ENCODE assay signal across 12 mouse cellular contexts in genomic region chr7:114494033-114494432, GRCm38 (mm10).
A peak's percentile ranks its signal among the peaks of the same experiment; 100 is the strongest.
DNase-seq lines count a peak whose midpoint lies in the region; ATAC-seq and TF ChIP-seq lines count a peak whose summit lies in the region.
"Had no signal": no experiment of that assay in that cellular context is flagged by ENCODE, and none has a peak within 500 bp of the region (broad histone marks: within the 10 kb centered on the region; RNA-seq: fewer than 3 reads in every experiment).

No protein-coding gene starts in this region.

- no peaks in the 10 kb centered on the region for H3K36me3 ChIP-seq in liver, postnatal 0 days (replicated peaks; ENCODE audit: insufficient read depth, low read length)
- no peaks in the 10 kb centered on the region for H3K36me3 ChIP-seq in liver, embryonic 12.5 days
- H3K36me3 ChIP-seq: limb, embryonic 10.5 days had no signal

- peak; percentile 37; the same call in 1 of the 2 replicates for TF ChIP-seq CTCF in liver, postnatal 0 days (IDR thresholded peaks at IDR 0.05; ENCODE audit: low read depth)

- H3K4me3 ChIP-seq in liver, postnatal 0 days (ENCODE audit: low read depth, low read length), result no peak overlapping the region
- H3K4me3 ChIP-seq in liver, embryonic 12.5 days, result no peak overlapping the region
- H3K4me3 ChIP-seq: erythroblast, embryonic 14.5 days; limb, embryonic 10.5 days had no signal

- no peak overlapping the region for H3K4me2 ChIP-seq in liver, postnatal 0 days (ENCODE audit: low read depth, low read length)
- no peak overlapping the region for H3K4me2 ChIP-seq in liver, embryonic 12.5 days

- H3K27ac ChIP-seq in liver, postnatal 0 days (ENCODE audit: low read depth), result no peak overlapping the region
- no peak overlapping the region for H3K27ac ChIP-seq in liver, embryonic 12.5 days
- H3K27ac ChIP-seq: limb, embryonic 10.5 days had no signal

- no peaks in the 10 kb centered on the region for H3K4me1 ChIP-seq in liver, postnatal 0 days (ENCODE audit: insufficient read depth)
- peaks cover 5% of the 10 kb centered on the region; the same call in 1 of the 2 replicates for H3K4me1 ChIP-seq in liver, embryonic 12.5 days
- H3K4me1 ChIP-seq: limb, embryonic 10.5 days had no signal

- H3K9ac ChIP-seq in liver, postnatal 0 days (replicated peaks), result no peak overlapping the region
- H3K9ac ChIP-seq in liver, embryonic 12.5 days, result no peak overlapping the region

- WGBS in liver, postnatal 0 days (ENCODE audit: insufficient replicate concordance), result 73% methylated on average over 5 of the region's 5 CpGs
- 74% methylated on average over 5 of the region's 5 CpGs for WGBS in liver, embryonic 12.5 days (ENCODE audit: insufficient replicate concordance)

- no peaks in the 10 kb centered on the region for H3K9me3 ChIP-seq in liver, postnatal 0 days (ENCODE audit: low read length)
- H3K9me3 ChIP-seq in liver, embryonic 12.5 days (replicated peaks), result no peaks in the 10 kb centered on the region
- H3K9me3 ChIP-seq: limb, embryonic 10.5 days had no signal

- no peak for TF ChIP-seq EP300 in liver, postnatal 0 days (IDR thresholded peaks at IDR 0.05; ENCODE audit: low read depth)

- ATAC-seq in liver, postnatal 0 days, result no peak
- no peak for ATAC-seq in liver, embryonic 12.5 days
- ATAC-seq in monocyte, adult 5-6 weeks (replicated peaks; ENCODE audit: insufficient number of reproducible peaks, low FRiP score, low TSS enrichment, poor library complexity, severe bottlenecking), result peak; percentile 86

- DNase-seq in cerebellum, adult 9-10 months, result peak; percentile 26
- no peak for DNase-seq in cerebellum, adult 18-20 months
- no peak for DNase-seq in liver, postnatal 0 days
- DNase-seq in CD8-positive naive resting alpha-beta T cell, adult 2 months (ENCODE audit: low read depth in 2 of 2, low spot score in 2 of 2), result peak; percentile 56 to 61
- DNase-seq in adrenal gland, postnatal 36 days, result no peak
- no peak for DNase-seq in adrenal gland, postnatal 10 days
- DNase-seq: heart, postnatal 14 days; lung, adult 2 months had no signal

- H3K27me3 ChIP-seq in liver, postnatal 0 days (ENCODE audit: insufficient read depth, low read length), result no peaks in the 10 kb centered on the region
- no peaks in the 10 kb centered on the region for H3K27me3 ChIP-seq in liver, embryonic 12.5 days (replicated peaks)

Comparison
In these comparisons a context has a peak if more than half of its experiments do, and no peak if none do; other contexts are left out.
1. DNase-seq: peak in cerebellum, adult 9-10 months (single experiment) and CD8-positive naive resting alpha-beta T cell, adult 2 months (2 of 2); none in cerebellum, adult 18-20 months (0 of 2), liver, postnatal 0 days (single experiment), adrenal gland, postnatal 36 days (0 of 2) and adrenal gland, postnatal 10 days (single experiment).